Mouse (Mus musculus): ENCODE data around the gene Narfl. TPM values are rescaled to one million over a fixed set of nuclear protein-coding genes. Genes with fewer than 3 reads are reported as not detected.

Narfl gene
- total RNA-seq, 2 experiments from 2014 or later: 44.8 to 48.2 TPM

DNA sequence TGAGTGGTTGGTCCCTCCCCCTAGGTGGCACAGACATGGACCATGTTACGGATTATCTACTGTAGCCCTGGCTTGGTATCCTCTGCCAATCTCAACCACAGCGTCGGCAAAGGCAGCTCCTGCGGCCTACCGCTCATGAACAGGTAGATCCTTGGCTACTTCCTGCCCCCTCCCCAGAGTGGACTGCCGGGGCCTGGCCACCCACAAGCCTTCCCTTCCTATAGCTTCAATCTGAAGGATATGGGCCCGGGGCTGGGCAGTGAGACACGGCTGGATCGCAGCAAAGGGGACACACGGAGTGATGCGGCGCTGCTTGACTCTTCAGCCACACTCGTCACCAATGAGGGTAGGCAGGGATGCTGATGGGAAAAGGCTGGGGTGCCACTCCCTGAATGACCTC lies 53.4 kb downstream of the Narfl start:
- DNase-seq (ENCODE audit: low spot score): no peak
- intact Hi-C loops (cut with DNase I): no loop called here

DNA sequence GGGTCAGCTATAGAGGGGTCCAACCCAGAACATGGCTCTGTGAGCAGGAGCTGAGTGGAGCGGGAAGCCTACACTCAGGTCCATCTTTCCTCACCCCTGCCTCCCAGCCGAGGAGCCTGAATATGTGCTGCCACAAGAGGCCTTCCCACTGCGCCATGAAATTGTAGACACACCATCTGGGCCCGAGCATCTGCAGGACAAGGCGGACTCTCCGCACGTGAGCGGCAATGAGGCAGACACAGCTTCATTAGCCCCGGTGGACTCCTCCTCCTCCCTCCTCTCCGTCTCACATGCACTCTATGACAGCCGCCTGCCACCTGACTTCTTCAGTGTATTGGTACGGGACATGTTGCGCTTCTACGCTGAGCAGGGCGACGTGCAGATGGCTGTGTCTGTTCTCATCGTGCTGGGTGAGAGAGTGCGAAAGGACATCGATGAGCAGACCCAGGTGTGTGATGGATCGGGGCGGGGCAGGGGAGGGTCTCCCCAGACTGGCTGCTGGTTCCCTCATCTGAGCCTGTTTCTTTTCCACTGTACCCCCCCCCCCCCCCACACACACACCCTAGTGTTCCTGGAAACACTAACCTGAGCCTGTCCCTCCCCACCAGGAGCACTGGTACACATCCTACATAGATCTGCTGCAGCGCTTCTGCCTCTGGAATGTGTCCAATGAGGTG lies 54.1 kb downstream of the Narfl start:
- DNase-seq (ENCODE audit: low spot score): no peak
- intact Hi-C loops (cut with DNase I): no loop called here

DNA sequence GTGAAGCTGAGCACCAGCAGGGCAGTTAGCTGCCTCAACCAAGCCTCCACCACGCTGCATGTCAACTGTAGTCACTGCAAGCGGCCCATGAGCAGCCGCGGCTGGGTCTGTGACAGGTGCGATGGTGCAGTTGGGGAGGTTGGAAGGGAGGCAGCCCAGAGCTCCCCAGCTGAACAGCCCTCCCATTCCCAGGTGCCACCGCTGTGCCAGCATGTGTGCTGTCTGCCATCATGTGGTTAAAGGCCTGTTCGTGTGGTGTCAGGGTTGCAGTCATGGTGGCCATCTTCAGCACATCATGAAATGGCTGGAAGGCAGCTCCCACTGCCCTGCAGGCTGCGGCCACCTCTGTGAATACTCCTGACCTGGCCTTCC lies 54.6 kb downstream of the Narfl start:
- intact Hi-C loops (cut with DNase I): no loop called here
- no peak for DNase-seq (ENCODE audit: low spot score)

DNA sequence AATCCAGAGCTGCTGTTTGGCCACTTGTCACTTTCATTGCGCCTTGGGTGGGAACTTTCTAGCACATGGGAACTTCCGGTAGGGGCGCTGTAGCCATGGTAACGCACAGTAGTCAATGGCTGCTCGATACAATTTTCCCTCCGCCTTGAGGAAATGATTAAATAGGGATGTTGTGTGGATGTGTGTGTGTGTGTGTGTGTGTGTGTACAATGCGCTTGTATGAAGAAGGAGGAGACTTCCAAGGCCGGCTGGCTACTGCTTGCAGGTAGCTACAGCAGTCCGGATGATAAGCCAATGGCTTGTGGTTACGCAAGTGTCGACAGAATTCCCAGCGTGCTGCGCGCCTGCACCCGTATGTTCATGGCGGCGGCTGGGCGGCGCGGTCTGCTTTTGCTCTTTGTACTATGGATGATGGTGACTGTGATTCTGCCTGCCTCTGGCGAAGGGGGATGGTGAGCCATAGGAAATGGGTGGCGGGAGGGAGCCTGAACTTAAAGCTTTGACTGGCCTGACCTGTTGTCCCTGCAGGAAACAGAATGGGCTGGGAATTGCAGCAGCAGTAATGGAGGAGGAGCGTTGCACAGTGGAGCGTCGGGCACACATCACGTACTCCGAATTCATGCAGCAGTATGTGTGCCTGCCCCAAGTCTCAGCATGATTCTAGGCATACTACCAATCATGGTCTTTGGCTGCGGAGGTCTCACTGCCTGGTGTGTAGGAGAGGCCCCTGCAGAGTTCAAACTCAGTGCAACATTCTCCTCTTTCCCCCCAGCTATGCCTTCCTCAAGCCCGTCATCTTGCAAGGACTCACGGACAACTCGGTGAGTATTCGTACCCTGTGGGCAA lies 55.4 kb downstream of the Narfl start, which contains the start of gene Jmjd8:
TSS of gene Jmjd8 (plus strand) at position 156 of the 846 bp plus-strand sequence.
- intact Hi-C loops (cut with DNase I): no loop called here

DNA sequence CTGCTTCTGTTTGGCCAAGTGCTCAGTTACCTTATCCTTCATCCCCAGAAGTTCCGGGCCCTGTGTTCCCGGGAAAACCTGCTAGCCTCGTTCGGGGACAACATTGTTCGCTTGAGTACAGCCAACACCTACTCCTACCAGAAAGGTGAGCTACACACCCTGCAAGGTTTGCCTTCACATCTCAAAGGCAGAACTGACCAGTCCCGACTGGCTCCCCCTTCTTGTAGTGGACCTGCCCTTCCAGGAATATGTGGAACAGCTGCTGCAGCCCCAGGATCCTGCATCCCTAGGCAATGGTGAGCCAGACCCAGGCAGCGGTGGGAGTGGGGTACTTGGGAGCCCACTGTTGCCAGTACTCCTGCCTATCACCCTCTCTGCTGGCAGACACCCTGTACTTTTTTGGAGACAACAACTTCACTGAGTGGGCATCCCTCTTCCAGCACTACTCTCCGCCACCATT lies 56.0 kb downstream of the Narfl start:
- no peak for DNase-seq (ENCODE audit: low spot score)
- intact Hi-C loops (cut with DNase I): loop anchor here (5.0 kb wide), 1 partner anchor 38 kb away; the partner anchor contains the start of gene Mcrip2

More for the DNA sequence above, 55.4 kb downstream of the Narfl start, which contains the start of gene Jmjd8:
- peak; percentile 57 for DNase-seq (ENCODE audit: low spot score)

DNA sequence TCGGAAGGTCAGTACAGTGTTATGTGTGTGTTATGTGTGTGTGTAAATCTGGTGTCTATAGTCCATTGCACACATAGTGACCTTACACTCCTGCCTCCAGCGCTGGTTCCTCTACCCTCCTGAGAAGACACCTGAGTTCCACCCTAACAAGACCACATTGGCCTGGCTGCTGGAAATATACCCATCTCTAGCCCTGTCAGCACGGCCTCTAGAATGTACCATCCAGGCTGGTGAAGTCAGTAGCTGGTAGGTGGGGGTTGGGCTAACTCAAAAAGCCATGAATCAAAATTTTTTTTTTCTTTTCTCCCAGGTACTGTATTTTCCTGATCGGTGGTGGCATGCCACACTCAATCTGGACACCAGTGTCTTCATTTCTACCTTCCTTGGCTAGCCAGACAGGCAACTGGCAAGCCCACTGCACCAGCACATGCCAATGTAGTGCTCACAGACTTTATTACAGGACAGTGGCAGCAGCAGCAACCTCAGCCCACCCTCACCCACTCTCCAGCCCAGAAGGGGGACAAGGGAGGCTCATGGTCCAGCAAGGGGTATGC lies 56.7 kb downstream of the Narfl start:
- intact Hi-C loops (cut with DNase I): loop anchor here (5.0 kb wide), 1 partner anchor 37 kb away; the partner anchor contains the start of gene Mcrip2

DNA sequence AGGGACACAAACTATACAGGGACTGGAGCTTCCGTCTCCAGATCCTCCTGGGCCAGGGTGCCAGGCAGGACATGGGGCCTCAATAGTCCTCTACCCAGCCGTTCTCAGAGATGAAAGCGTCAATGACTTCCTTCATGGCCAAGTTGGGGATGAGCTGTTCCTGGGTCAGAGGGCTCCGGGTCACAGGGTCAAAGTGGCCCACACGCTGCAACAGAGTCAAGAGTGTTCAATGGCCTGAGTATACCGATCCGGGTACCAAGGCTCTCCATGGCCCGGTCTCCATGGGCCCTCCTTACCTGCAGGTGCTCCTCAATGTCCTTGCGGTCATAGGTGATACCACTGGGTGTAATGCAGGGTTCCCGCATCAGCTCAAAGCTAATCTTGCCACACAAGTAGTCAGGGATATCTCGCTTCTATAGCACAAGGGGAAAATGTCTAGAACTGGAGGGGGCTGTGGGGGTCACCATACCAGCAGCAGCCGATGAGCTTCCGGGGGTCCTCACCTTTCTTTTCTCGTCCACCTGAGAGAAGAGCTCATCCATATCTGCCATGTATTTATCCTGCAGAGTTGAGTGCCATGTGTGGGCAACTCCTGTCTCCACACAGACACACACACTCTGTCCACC lies 57.3 kb downstream of the Narfl start:
- intact Hi-C loops (cut with DNase I): loop anchor here (5.0 kb wide), 1 partner anchor 36 kb away; the partner anchor contains the start of gene Mcrip2
- no peak for DNase-seq (ENCODE audit: low spot score)

More for the DNA sequence above, 56.7 kb downstream of the Narfl start:
- no peak for DNase-seq (ENCODE audit: low spot score)

DNA sequence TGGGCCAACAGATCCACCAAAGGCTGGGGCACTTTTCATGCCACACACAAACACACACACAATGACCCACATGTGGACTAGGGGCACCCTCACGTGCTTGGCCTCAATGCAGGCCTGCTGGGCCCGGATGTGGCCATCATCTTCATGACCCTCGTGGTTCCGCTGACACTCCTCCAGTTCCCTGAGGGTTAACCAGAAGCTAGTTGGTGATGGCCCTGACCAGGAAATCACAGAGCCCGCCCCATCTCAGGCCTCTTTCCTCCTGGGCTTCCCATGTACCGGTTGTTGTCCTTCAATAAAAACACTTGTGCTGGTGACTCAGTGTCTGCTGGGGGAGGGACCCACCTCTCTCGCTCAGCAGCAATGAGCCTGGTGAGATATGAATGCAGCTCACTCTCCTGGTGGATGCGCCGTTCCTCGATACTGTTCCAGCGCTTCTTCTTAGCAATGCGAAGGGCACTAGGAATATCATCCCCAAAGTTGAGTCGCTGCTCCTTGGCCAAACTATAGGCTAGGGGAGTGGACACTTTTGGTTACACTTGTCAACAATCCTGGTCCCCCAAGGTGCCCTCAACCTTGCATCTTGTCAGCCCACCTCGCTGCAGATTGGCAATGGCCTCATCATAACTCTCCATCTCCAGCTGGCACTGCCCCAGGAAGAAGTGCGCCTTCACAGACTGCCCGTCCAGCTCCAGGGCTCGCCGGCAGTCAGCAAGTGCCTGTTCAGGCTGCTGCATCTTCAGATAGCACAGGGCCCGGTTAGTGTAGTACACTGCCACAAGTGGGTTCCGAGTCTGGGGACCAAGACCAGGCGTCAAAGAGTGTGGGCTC lies 58.1 kb downstream of the Narfl start:
- intact Hi-C loops (cut with DNase I): loop anchor here (5.0 kb wide), 1 partner anchor 36 kb away; the partner anchor contains the start of gene Mcrip2
- no peak for DNase-seq (ENCODE audit: low spot score)

DNA sequence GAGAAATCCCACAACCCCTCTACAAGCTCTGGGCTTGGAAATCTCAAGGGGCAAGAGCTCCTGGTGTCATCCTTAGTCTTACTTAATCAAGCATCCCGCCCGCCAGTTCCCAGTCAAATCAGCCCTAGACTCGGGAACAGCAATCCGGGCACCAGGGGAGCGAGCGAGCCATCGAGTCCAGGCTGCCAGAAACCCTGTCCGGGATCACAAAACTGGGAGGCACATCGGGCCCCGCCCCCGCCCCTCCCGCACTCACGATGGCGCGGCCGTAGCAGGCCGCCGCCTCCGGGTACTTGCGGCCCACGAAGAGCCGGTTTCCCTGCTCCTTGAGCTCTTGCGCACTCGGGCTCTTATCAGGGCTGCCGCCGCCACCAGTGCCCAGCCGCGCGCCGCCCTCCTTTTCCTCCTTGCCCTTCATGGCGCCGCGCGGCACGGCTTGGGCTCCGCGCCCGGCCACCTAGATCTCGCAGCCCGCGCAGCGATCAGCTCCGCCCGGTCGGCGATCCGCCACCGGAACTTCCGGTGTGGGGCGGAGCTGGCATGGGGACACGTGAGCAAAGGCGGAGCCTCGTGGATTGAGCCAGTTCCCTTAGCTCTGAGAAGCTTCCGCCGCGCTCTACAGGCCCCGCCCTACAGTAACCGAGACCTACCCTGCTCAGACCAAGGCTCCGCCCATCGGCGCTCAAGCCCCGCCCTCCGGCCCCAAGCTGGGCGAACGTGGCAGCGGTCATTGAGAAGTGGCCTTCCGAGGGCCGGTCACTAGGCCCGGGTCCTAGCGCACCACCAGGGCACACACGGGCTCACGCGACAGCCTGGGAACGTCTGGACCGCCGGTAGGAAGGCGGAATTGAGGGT lies 59.1 kb downstream of the Narfl start:
- DNase-seq (ENCODE audit: low spot score): peak; percentile 99
- intact Hi-C loops (cut with DNase I): loop anchor here (5.0 kb wide), 1 partner anchor 35 kb away; the partner anchor contains the start of gene Mcrip2

Small RNA genes within 50 kb of the gene (microRNA-seq; reads per million reads assigned to microRNA genes)
- gene Gm25083 (not detected), gene Mir3082 (4.2 reads per million, percentile 9 among the genes with 10 or more reads in this experiment), gene Mir6966 (3.6 reads per million, percentile 6 among the genes with 10 or more reads in this experiment)

Other genes starting within 250 kb of the Narfl start
- gene Sox8, start 203.1 kb upstream of the Narfl start, total RNA-seq (2021): under 1 TPM; 0.25 to 0.75 TPM
- 10 to 100 TPM; 31.7 to 34.3 TPM for gene Lmf1, start 194.7 kb upstream of the Narfl start, total RNA-seq (2021)
- under 1 TPM in 1 of 2 experiments, not detected in 1; 0.70 TPM for gene Gng13, start 56.6 kb upstream of the Narfl start, total RNA-seq (2021)
- 1 to 10 TPM; 1.6 to 1.9 TPM for gene Chtf18, start 46.4 kb upstream of the Narfl start, total RNA-seq (2021)
- 1 to 10 TPM; 5.3 to 5.6 TPM for gene Rpusd1, start 46.1 kb upstream of the Narfl start, total RNA-seq (2021)
- gene Mslnl, start 37.7 kb upstream of the Narfl start, total RNA-seq (2021): not detected
- 10 to 100 TPM; 21.2 to 28.5 TPM for gene Msln, start 19.4 kb upstream of the Narfl start, total RNA-seq (2021)
- 1 to 10 TPM; 5.5 to 9.1 TPM for gene Haghl, start 11.9 kb downstream of the Narfl start, total RNA-seq (2021)
- not detected for gene Ccdc78, start 12.8 kb downstream of the Narfl start, total RNA-seq (2021)
- 10 to 100 TPM; 35.4 to 36.0 TPM for gene Fam173a, start 19.1 kb downstream of the Narfl start, total RNA-seq (2021)
- gene AC134908.4, start 21.9 kb downstream of the Narfl start, total RNA-seq (2021): under 1 TPM in 1 of 2 experiments, not detected in 1; 0.53 TPM
- gene Metrn, start 23.4 kb downstream of the Narfl start, total RNA-seq (2021): 10 to 100 TPM; 74.4 to 75.1 TPM
- 1 to 10 TPM; 1.2 to 1.3 TPM for gene Fbxl16, start 35.3 kb downstream of the Narfl start, total RNA-seq (2021)
- gene Wdr24, start 49.9 kb downstream of the Narfl start, total RNA-seq (2021): 10 to 100 TPM; 10.2 to 10.6 TPM
- 10 to 100 TPM; 35.5 to 36.6 TPM for gene Jmjd8, start 55.1 kb downstream of the Narfl start, total RNA-seq (2021)
- gene Stub1, start 59.6 kb downstream of the Narfl start, total RNA-seq (2021): 100 to 1,000 TPM; 114 to 117 TPM
- gene Rhbdl1, start 63.5 kb downstream of the Narfl start, total RNA-seq (2021): 1 to 10 TPM; 1.2 to 2.2 TPM
- gene Gm20683, start 68.0 kb downstream of the Narfl start, total RNA-seq (2021): 1 to 10 TPM; 2.8 to 3.6 TPM
- 100 to 1,000 TPM; 120 to 125 TPM for gene Rhot2, start 71.1 kb downstream of the Narfl start, total RNA-seq (2021)
- gene Wdr90, start 87.7 kb downstream of the Narfl start, total RNA-seq (2021): 1 to 10 TPM; 2.8 to 2.9 TPM
- gene Mcrip2, start 95.0 kb downstream of the Narfl start, total RNA-seq (2021): 100 to 1,000 TPM; 261 to 270 TPM
- gene Mettl26, start 101.3 kb downstream of the Narfl start, total RNA-seq (2021): 10 to 100 TPM; 13.6 to 14.4 TPM
- gene Wfikkn1, start 107.1 kb downstream of the Narfl start, total RNA-seq (2021): under 1 TPM; 0.45 to 0.75 TPM
- 10 to 100 TPM; 17.0 to 17.4 TPM for gene Rab40c, start 146.0 kb downstream of the Narfl start, total RNA-seq (2021)
- 10 to 100 TPM; 49.0 to 55.6 TPM for gene Pigq, start 171.2 kb downstream of the Narfl start, total RNA-seq (2021)
- gene Nhlrc4, start 171.2 kb downstream of the Narfl start, total RNA-seq (2021): not detected
- under 1 TPM; 0.17 to 0.18 TPM for gene A930017K11Rik, start 178.8 kb downstream of the Narfl start, total RNA-seq (2021)
- gene Capn15, start 212.0 kb downstream of the Narfl start, total RNA-seq (2021): 1 to 10 TPM; 7.1 to 7.8 TPM

Measured in heart, postnatal 25 days (tissue).